Mouse (Mus musculus): ENCODE results near the gene Sh2d4b.

DNA sequence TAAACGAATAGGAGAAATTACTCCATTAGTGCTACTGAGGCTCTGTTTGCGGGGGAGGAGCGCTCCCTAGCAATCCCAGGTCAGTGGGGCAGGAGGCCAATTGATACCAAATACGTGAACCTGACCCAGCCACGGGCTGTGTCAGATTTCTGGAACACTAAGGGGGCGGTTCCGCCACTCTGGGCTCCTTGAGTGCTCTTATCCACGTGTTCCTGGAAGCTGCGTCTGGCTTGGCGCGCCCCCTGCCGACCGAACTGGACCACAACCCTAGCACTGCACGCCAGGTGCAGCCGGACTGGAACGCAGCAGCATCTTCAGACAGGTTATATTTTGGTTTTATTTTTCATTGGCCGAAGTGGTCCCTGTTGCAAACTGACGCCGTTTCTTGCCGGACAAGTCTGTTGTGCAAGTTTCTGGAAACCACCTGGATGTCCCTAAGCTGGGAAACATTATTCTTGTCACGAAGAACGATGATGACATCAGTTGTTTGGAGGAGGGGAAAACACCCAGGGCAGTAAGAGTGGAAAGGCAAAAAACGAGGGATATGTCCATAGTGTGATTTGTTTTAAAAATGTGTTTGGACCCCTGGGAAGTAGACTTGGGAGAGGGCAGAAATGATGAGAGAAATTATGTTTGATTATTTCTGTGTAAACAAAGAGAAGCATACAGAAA lies 1.6 kb upstream of the Sh2d4b start:
- TF ChIP-seq CTCF (IDR thresholded peaks at IDR 0.05) = peak; percentile 95
- TF ChIP-seq EP300 (IDR thresholded peaks at IDR 0.05) = peak; percentile 49; the same call in 1 of the 2 replicates
